Mouse (Mus musculus) mesoderm, embryonic 11.5 days (tissue): ENCODE measurements around the gene Hfe.
A peak's percentile ranks its signal among the peaks of the same experiment; 100 is the strongest.

Source experiments
- DNase-seq: peaks from one replicate; pipeline ENCODE4 v3.0.0-alpha.2; 2012; ENCODE audit warnings: low read depth, low spot score

The Hfe gene

GRCm38 (mm10) chr13:23685966-23686365 lies 24.7 kb downstream of the Hfe start:
- DNase-seq: no peak

- DNase-seq: peak; percentile 39
Measured at GRCm38 (mm10) chr13:23685121-23685861, 25.4 kb downstream of the Hfe start.

- DNase-seq: peak; percentile 88
Measured at GRCm38 (mm10) chr13:23684295-23684945, 26.2 kb downstream of the Hfe start.

GRCm38 (mm10) chr13:23683755-23684281 lies 26.8 kb downstream of the Hfe start, which contains the start of the genes Hist1h2ac and Hist1h2bc:
Hist1h2ac (minus strand) TSS chr13:23683948.
Hist1h2bc (plus strand) TSS chr13:23684199.
- peak; percentile 95 for DNase-seq

GRCm38 (mm10) chr13:23682947-23683754 lies 27.5 kb downstream of the Hfe start:
- peak; percentile 23 for DNase-seq

- DNase-seq: no peak
Measured at GRCm38 (mm10) chr13:23682623-23682946, 28.1 kb downstream of the Hfe start.

GRCm38 (mm10) chr13:23681990-23682582 lies 28.6 kb downstream of the Hfe start:
- no peak for DNase-seq

- DNase-seq: no peak
Measured at GRCm38 (mm10) chr13:23662536-23662935, 48.1 kb downstream of the Hfe start.

GRCm38 (mm10) chr13:23659636-23660366 lies 50.9 kb downstream of the Hfe start:
- no peak for DNase-seq
